Mouse (Mus musculus): ENCODE data around the gene Zcchc8. TPM values are rescaled to one million over a fixed set of nuclear protein-coding genes. Genes with fewer than 3 reads are reported as not detected.

Zcchc8 gene
- polyA plus RNA-seq (2012) = 68.4 and 81.5 TPM in 2 replicates

DNA sequence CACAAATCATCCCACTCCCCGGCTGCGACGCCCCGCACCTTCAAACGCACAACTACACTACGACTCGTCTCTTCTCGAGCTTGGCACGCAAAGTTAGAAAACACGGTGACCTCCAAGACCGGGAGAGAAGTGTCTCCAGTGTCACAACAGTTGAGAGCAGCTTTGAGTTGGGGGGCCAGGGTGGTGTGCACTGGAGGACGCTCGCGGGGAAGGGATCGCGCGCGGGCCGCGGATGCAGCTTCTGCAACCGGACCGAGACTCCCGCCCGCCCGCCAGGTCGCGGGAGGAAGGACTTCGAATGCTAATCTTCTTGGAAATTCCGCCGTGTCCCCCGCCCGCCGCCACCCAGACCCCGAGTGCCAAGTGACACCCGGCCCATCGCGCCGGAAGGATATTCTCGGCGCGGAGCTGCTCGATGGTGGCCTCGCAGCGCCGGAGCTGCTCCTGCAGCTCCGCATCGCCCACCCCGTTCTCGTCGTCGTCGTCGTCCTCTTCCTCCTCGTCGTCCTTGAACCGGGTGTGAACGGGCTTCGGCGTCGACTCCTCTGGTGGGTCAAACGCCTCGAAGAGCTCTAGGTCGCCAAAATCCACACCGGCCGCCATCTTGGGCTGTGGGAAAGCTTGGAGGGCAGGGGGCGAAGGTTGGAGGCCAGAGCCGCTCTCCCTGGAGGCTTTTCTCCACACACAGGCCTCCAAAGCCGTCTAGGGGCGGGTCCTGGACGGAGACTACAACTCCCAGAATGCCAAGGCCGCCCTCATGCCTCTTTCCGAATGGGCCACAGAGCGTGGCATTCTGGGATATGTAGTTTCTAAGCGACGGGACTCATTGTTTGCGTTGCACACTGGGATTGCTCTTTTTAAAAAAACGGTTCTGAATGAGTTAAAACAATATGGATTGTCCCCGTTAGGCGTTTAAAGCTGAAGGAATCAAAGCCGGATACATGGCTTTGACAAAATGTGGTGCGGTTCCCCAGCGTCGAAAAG, at the start of gene Zcchc8:
Gene Zcchc8 (minus strand): TSS at position 773 of the 984 bp plus-strand sequence.

DNA sequence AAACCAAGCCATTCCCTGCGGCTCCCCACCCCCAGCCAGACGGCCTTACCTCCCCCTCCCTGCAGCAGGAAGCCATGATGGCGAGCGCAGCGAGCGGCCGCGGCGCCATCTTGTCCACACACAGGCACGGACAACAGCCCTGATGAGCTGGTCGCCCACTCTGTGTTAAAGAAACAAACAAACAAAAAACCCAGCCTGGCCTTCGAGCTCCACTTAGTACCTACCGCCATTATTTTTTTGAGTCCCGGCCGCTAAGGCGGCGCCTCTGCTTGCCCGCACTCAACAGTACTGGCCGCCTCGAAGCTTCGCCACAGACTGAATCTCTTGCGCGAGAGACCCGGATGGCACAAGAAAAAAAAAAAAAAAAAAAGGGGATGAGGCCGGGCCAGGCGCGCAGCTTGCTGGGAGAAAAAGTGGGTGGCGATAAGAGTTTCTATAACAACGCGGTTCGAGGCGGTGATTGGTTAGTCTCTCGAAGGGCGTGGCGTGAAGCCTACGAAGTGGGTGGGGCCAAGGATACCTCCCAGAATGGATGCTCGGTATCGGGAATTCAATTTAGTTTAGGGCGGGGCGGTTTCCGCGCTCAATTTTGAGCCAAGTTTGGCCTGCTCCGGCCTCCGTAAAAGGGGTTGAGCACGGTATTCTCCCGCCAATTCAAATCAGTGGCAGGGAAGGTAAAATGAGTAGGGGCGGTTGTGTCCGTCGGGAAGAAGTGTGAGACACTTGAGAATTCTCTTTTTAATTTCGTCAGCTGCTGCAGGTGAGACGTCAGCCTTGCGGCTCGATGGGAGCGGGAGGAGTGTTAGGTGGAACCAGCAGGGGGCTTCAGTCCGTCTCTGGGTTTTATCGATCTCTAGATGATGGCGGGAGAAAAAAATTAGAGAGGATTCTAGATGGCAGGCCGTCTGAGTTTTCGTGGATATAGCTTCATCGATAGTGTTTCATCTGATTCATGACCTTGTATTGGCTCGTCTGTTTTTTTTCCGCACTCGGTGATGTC, 28.5 kb upstream of the Zcchc8 start, which contains the start of the genes Rsrc2 and Kntc1:
Gene Rsrc2 (minus strand): TSS at position 350 of the 1,000 bp plus-strand sequence.
Gene Kntc1 (plus strand): TSS at position 652 of the 1,000 bp plus-strand sequence.

DNA sequence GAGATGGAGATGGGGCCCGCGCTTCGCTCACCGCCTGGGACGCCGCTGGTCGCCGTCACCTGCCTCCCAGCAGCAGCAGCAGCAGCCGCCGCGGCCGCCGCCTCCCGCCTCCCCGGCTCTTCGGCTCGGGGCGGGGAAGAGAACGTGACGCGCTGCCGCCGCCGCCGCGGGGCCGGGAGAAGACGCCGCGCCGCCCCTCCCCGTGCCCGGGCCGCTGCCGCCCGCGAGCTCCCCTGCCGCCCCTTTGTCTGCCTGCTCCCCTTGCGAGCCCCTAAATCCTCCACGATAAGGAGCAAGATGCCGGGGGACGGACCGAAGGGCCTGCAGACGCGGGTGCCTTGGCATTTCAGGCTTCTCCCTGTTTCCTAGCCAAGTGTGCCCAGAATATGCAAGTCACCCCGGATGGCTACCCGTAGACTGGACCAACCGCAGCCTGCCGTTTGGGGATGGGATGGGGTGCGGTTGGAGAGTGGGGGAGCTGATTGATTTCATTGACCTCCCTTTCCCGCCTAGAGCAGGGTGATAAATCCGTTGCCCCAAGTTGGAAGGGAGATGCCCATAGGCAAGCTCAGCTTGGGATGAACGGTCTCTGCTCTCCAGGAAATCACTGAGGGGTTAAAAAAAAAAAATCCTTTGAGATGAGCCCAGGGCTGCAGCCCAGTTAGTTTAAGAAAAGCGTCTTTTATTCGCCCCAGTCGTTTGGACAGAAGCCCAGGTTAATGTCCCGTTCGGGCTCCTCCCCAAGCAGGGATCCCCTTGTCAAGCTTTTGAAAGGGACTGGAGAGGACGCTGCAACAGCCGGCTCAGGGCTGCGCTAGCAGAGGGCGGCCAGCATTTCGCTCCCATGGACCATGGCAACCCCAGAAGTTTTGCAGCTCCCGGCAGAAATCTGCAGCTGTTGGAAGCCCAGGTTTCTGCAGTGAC, 36.4 kb downstream of the Zcchc8 start, which contains the start of gene Clip1:
Gene Clip1 (minus strand): TSS at position 398 of the 924 bp plus-strand sequence.

Other genes starting within 250 kb of the Zcchc8 start
- gene Lrrc43, start 231.8 kb downstream of the Zcchc8 start, polyA plus RNA-seq (2012) = not detected in 2 replicates
- gene Il31, start 231.6 kb downstream of the Zcchc8 start, polyA plus RNA-seq (2012) = not detected in 2 replicates
- gene B3gnt4, start 210.6 kb downstream of the Zcchc8 start, polyA plus RNA-seq (2012) = not detected in 2 replicates
- 10.6 and 11.3 TPM in 2 replicates for gene Diablo, start 196.9 kb downstream of the Zcchc8 start, polyA plus RNA-seq (2012)
- gene Gm49027, start 195.6 kb downstream of the Zcchc8 start, polyA plus RNA-seq (2012) = 2.0 and 3.9 TPM in 2 replicates
- 8.7 and 9.9 TPM in 2 replicates for gene Vps33a, start 148.1 kb downstream of the Zcchc8 start, polyA plus RNA-seq (2012)
- gene Clip1, start 36.5 kb downstream of the Zcchc8 start, polyA plus RNA-seq (2012) = 16.0 and 17.9 TPM in 2 replicates
- 14.3 and 28.4 TPM in 2 replicates for gene Rsrc2, start 28.3 kb upstream of the Zcchc8 start, polyA plus RNA-seq (2012)
- 1.4 and 2.4 TPM in 2 replicates for gene Kntc1, start 28.6 kb upstream of the Zcchc8 start, polyA plus RNA-seq (2012)
- gene Hcar2, start 144.4 kb upstream of the Zcchc8 start, polyA plus RNA-seq (2012) = 2.3 and 2.9 TPM in 2 replicates
- gene Hcar1, start 158.9 kb upstream of the Zcchc8 start, polyA plus RNA-seq (2012) = not detected in 2 replicates
- 107 and 121 TPM in 2 replicates for gene Denr, start 186.1 kb upstream of the Zcchc8 start, polyA plus RNA-seq (2012)
- not detected in 2 replicates for gene Gm43518, start 206.3 kb upstream of the Zcchc8 start, polyA plus RNA-seq (2012)
- gene Ccdc62, start 209.6 kb upstream of the Zcchc8 start, polyA plus RNA-seq (2012) = 3.7 and 4.1 TPM in 2 replicates

Data from megakaryocyte-erythroid progenitor cell, adult 5 weeks (primary cell).